Mouse (Mus musculus): ENCODE data around the gene Il24. TPM values are rescaled to one million over a fixed set of nuclear protein-coding genes. Genes with fewer than 3 reads are reported as not detected.
A peak's percentile ranks its signal among the peaks of the same experiment; 100 is the strongest.

Il24 gene
- total RNA-seq (2021), result not detected
- long read RNA-seq, result 0 reads

GRCm38 (mm10) chr1:130887354-130887753, at the start of gene Il24:
Gene Il24 (minus strand): TSS chr1:130887454.
- no peak for DNase-seq (ENCODE audit: low spot score in 2 of 2)

- no peak for DNase-seq (ENCODE audit: low spot score in 2 of 2)
Measured at GRCm38 (mm10) chr1:130936351-130936750, 49.1 kb upstream of the Il24 start.

- DNase-seq (ENCODE audit: low spot score in 2 of 2), result no peak
Measured at GRCm38 (mm10) chr1:130926484-130926883, 39.2 kb upstream of the Il24 start.

GRCm38 (mm10) chr1:130918323-130918980, 31.2 kb upstream of the Il24 start:
- no peak for DNase-seq (ENCODE audit: low spot score in 2 of 2)

GRCm38 (mm10) chr1:130911401-130912010, 24.3 kb upstream of the Il24 start, which contains the start of gene Il20:
Gene Il20 (minus strand): TSS chr1:130911451.
- no peak for DNase-seq (ENCODE audit: low spot score in 2 of 2)

- DNase-seq (ENCODE audit: low spot score in 2 of 2), result no peak
Measured at GRCm38 (mm10) chr1:130902505-130902904, 15.3 kb upstream of the Il24 start.

- DNase-seq (ENCODE audit: low spot score in 2 of 2), result no peak
Measured at GRCm38 (mm10) chr1:130894468-130894867, 7.2 kb upstream of the Il24 start.

GRCm38 (mm10) chr1:130893329-130894040, 6.2 kb upstream of the Il24 start:
- no peak for DNase-seq (ENCODE audit: low spot score in 2 of 2)

- DNase-seq (ENCODE audit: low spot score in 2 of 2), result no peak
Measured at GRCm38 (mm10) chr1:130892446-130892845, 5.2 kb upstream of the Il24 start.

- DNase-seq (ENCODE audit: low spot score in 2 of 2), result no peak
Measured at GRCm38 (mm10) chr1:130883146-130883545, 4.1 kb downstream of the Il24 start.

GRCm38 (mm10) chr1:130879927-130880326, 7.3 kb downstream of the Il24 start:
- no peak for DNase-seq (ENCODE audit: low spot score in 2 of 2)

GRCm38 (mm10) chr1:130877889-130878614, 9.2 kb downstream of the Il24 start:
- DNase-seq (ENCODE audit: low spot score in 2 of 2), result peak; percentile 16 to 38

- DNase-seq (ENCODE audit: low spot score in 2 of 2), result peak; percentile 49 to 66
Measured at GRCm38 (mm10) chr1:130876931-130877509, 10.2 kb downstream of the Il24 start.

GRCm38 (mm10) chr1:130875910-130876309, 11.3 kb downstream of the Il24 start:
- no peak for DNase-seq (ENCODE audit: low spot score in 2 of 2)

GRCm38 (mm10) chr1:130875139-130875538, 12.1 kb downstream of the Il24 start:
- DNase-seq (ENCODE audit: low spot score in 2 of 2), result peak; percentile 41 to 57

- DNase-seq (ENCODE audit: low spot score in 2 of 2), result no peak
Measured at GRCm38 (mm10) chr1:130872912-130873311, 14.3 kb downstream of the Il24 start.

GRCm38 (mm10) chr1:130865541-130866221, 21.6 kb downstream of the Il24 start, which contains the start of gene Fcmr:
Gene Fcmr (plus strand): TSS chr1:130865669.
- DNase-seq (ENCODE audit: low spot score in 2 of 2), result no peak

GRCm38 (mm10) chr1:130864741-130865140, 22.5 kb downstream of the Il24 start:
- no peak for DNase-seq (ENCODE audit: low spot score in 2 of 2)

- DNase-seq (ENCODE audit: low spot score in 2 of 2), result no peak
Measured at GRCm38 (mm10) chr1:130864238-130864637, 23.0 kb downstream of the Il24 start.

- no peak for DNase-seq (ENCODE audit: low spot score in 2 of 2)
Measured at GRCm38 (mm10) chr1:130857456-130857855, 29.8 kb downstream of the Il24 start.

Measured in layer of hippocampus, postnatal 10 days (tissue).